Mouse (Mus musculus) macrophage (primary cell): ENCODE results near the gene Gorasp1. TPM values are rescaled to one million over a fixed set of nuclear protein-coding genes. Genes with fewer than 3 reads are reported as not detected.

Source experiments
- H3K27ac ChIP-seq: fragments of 350-480 bp; formaldehyde crosslinking; 2 replicates; pipeline ENCODE4 v1.9.0; 2021
- H3K36me3 ChIP-seq: fragments of 350-480 bp; formaldehyde crosslinking; 2 replicates; pipeline ENCODE4 v1.9.0; 2021; ENCODE audit errors: inconsistent target
- H3K4me3 ChIP-seq: fragments of 350-480 bp; formaldehyde crosslinking; 2 replicates; pipeline ENCODE4 v1.9.0; 2021; ENCODE audit errors: inconsistent target
- H3K79me2 ChIP-seq: fragments of 350-480 bp; formaldehyde crosslinking; 2 replicates; pipeline ENCODE4 v1.9.0; 2021; ENCODE audit errors: inconsistent target
- WGBS: methylation state at CpG from one replicate; pipeline ENCODE4 v1.1.7; 2026; ENCODE audit warnings: inconsistent platforms; ENCODE audit not compliant: missing documents; 5-methylcytosine and 5-hydroxymethylcytosine counted together
- polyA plus RNA-seq: library from polyadenylated mRNA; stranded (reverse); fragments of 250-400 nt; gene quantifications from 3 replicates; pipeline ENCODE4 v1.2.4, GENCODE M21; 2018; ENCODE audit warnings: inconsistent platforms

Gorasp1 gene
- polyA plus RNA-seq, 1 experiment from 2014 or later, result 5.6 TPM

GRCm38 (mm10) chr9:119889446-119889845 is 47.9 kb downstream of the Gorasp1 start:
- Histone ChIP-seq H3K4me3 (no peak overlapping the region), H3K79me2 (no peaks in the 10 kb centered on the region), H3K27ac (no peak overlapping the region), H3K36me3 (no peaks in the 10 kb centered on the region)
- WGBS, result 96% methylated on average over 9 of the region's 9 CpGs

- Histone ChIP-seq H3K79me2 (no peaks in the 10 kb centered on the region), H3K36me3 (no peaks in the 10 kb centered on the region), H3K4me3 (no peak overlapping the region), H3K27ac (no peak overlapping the region)
- WGBS, result 81% methylated on average over 2 of the region's 2 CpGs
These were observed 48.5 kb downstream of the Gorasp1 start for GRCm38 (mm10) chr9:119888843-119889246.

GRCm38 (mm10) chr9:119887144-119887901 is 50.0 kb downstream of the Gorasp1 start:
- Histone ChIP-seq H3K4me3 (no peak overlapping the region), H3K79me2 (no peaks in the 10 kb centered on the region), H3K27ac (no peak overlapping the region), H3K36me3 (no peaks in the 10 kb centered on the region)
- 91% methylated on average over 4 of the region's 4 CpGs for WGBS

Other genes starting within 250 kb of the Gorasp1 start
- not detected in 3 replicates for gene Scn10a, start 218.2 kb downstream of the Gorasp1 start, polyA plus RNA-seq
- not detected in 3 replicates for gene Scn11a, start 112.1 kb downstream of the Gorasp1 start, polyA plus RNA-seq
- gene Wdr48, start 42.7 kb downstream of the Gorasp1 start, polyA plus RNA-seq, result 25.1 to 40.5 TPM (median 29.3 TPM) in 3 replicates
- gene Ttc21a, start within 50 bp of the Gorasp1 start, polyA plus RNA-seq, result 0.05 to 0.09 TPM (median 0.06 TPM) in 3 replicates
- 5.0 to 8.4 TPM (median 8.0 TPM) in 3 replicates for gene Csrnp1, start 47.1 kb upstream of the Gorasp1 start, polyA plus RNA-seq
- gene Xirp1, start 86.0 kb upstream of the Gorasp1 start, polyA plus RNA-seq, result not detected in 3 replicates
- gene Cx3cr1, start 132.3 kb upstream of the Gorasp1 start, polyA plus RNA-seq, result 0.66 to 3.0 TPM (median 0.75 TPM) in 3 replicates
- not detected in 3 replicates for gene Ccr8, start 154.5 kb upstream of the Gorasp1 start, polyA plus RNA-seq
- gene Slc25a38, start 172.8 kb upstream of the Gorasp1 start, polyA plus RNA-seq, result 3.5 to 10.7 TPM (median 9.8 TPM) in 3 replicates
- gene Rpsa, start 190.1 kb upstream of the Gorasp1 start, polyA plus RNA-seq, result 581 to 998 TPM (median 592 TPM) in 3 replicates
- not detected in 3 replicates for gene Mobp, start 212.1 kb upstream of the Gorasp1 start, polyA plus RNA-seq